Mouse (Mus musculus): ENCODE measurements at regions not wholly inside any gene's neighbourhood (a gene's known extent, or its start where the extent isn't known, plus 50 kb on each side); places are given as distances from the start of the nearest gene placed in this dataset.
"Not testable (repeated sequence)": the region's sequence is repeated elsewhere in the genome, so short reads cannot be mapped to it uniquely, and the experiment has no call there.

GRCm38 (mm10) chr19:3158149-3158548 is 124.6 kb upstream of the Mrpl21 start:
- not testable (repeated sequence) for H3K9ac ChIP-seq (ENCODE audit: insufficient read depth, low read depth, low read length, poor library complexity, severe bottlenecking)

GRCm38 (mm10) chr19:3159346-3159745 is 123.4 kb upstream of the Mrpl21 start:
- Histone ChIP-seq H3K9ac (ENCODE audit: insufficient read depth, low read depth, low read length, poor library complexity, severe bottlenecking) (no peak overlapping the region), H3K36me3 (ENCODE audit: control insufficient read depth, insufficient read depth, low read length, poor library complexity, severe bottlenecking) (no peaks in the 10 kb centered on the region), H3K9me3 (ENCODE audit: control insufficient read depth, insufficient read depth, low read depth, low read length) (no peaks in the 10 kb centered on the region), H3K4me1 (ENCODE audit: control insufficient read depth in 2 of 2, insufficient read depth in 2 of 2, low read length in 2 of 2, poor library complexity in 1 of 2) (no peaks in the 10 kb centered on the region), H3K27ac (ENCODE audit: insufficient read depth, low read depth, low read length, poor library complexity, severe bottlenecking) (no peak overlapping the region), H3K4me3 (ENCODE audit: insufficient read depth in 1 of 2, low read depth in 1 of 2, low read length in 2 of 2, poor library complexity in 1 of 2, severe bottlenecking in 1 of 2) (no peak overlapping the region)
- no peak for DNase-seq (ENCODE audit: low read depth, low spot score)
- TF ChIP-seq ZNF384 (IDR thresholded peaks at IDR 0.05; ENCODE audit: low read depth, low read length): no peak
- no peak for TF ChIP-seq MAFK (IDR thresholded peaks at IDR 0.05; ENCODE audit: insufficient read depth, low read depth, low read length)
- TF ChIP-seq ZC3H11A (IDR thresholded peaks at IDR 0.05; ENCODE audit: borderline replicate concordance, low read depth, low read length): no peak
- no peak for TF ChIP-seq HCFC1 (IDR thresholded peaks at IDR 0.05; ENCODE audit: borderline replicate concordance, insufficient read depth, low read length)
- no peak for TF ChIP-seq CHD2 (IDR thresholded peaks at IDR 0.05; ENCODE audit: low read depth, low read length)
- in situ Hi-C loops (cut with MboI; ENCODE audit: low sequenced_read_pairs in 2 of 2, unreplicated experiment in 2 of 2): no loop called here

More at GRCm38 (mm10) chr19:3158149-3158548, 124.6 kb upstream of the Mrpl21 start:
- H3K4me1 ChIP-seq (ENCODE audit: control insufficient read depth in 2 of 2, insufficient read depth in 2 of 2, low read length in 2 of 2, poor library complexity in 1 of 2); DNase-seq (ENCODE audit: low read depth, low spot score); H3K9me3 ChIP-seq (ENCODE audit: control insufficient read depth, insufficient read depth, low read depth, low read length); H3K27ac ChIP-seq (ENCODE audit: insufficient read depth, low read depth, low read length, poor library complexity, severe bottlenecking); H3K36me3 ChIP-seq (ENCODE audit: control insufficient read depth, insufficient read depth, low read length, poor library complexity, severe bottlenecking); in situ Hi-C loops (cut with MboI; ENCODE audit: low sequenced_read_pairs in 2 of 2, unreplicated experiment in 2 of 2); H3K4me3 ChIP-seq (ENCODE audit: insufficient read depth in 1 of 2, low read depth in 1 of 2, low read length in 2 of 2, poor library complexity in 1 of 2, severe bottlenecking in 1 of 2): not testable (repeated sequence)

GRCm38 (mm10) chr19:3167683-3168082 is 115.0 kb upstream of the Mrpl21 start:
- Histone ChIP-seq H3K4me1 (ENCODE audit: control insufficient read depth in 2 of 2, insufficient read depth in 2 of 2, low read length in 2 of 2, poor library complexity in 1 of 2) (no peaks in the 10 kb centered on the region), H3K36me3 (ENCODE audit: control insufficient read depth, insufficient read depth, low read length, poor library complexity, severe bottlenecking) (no peaks in the 10 kb centered on the region), H3K9me3 (ENCODE audit: control insufficient read depth, insufficient read depth, low read depth, low read length) (no peaks in the 10 kb centered on the region), H3K4me3 (ENCODE audit: insufficient read depth in 1 of 2, low read depth in 1 of 2, low read length in 2 of 2, poor library complexity in 1 of 2, severe bottlenecking in 1 of 2) (no peak overlapping the region), H3K27ac (ENCODE audit: insufficient read depth, low read depth, low read length, poor library complexity, severe bottlenecking) (no peak overlapping the region), H3K9ac (ENCODE audit: insufficient read depth, low read depth, low read length, poor library complexity, severe bottlenecking) (no peak overlapping the region)
- peak; percentile 26 for DNase-seq (ENCODE audit: low read depth, low spot score)
- no peak for TF ChIP-seq MAFK (IDR thresholded peaks at IDR 0.05; ENCODE audit: insufficient read depth, low read depth, low read length)
- no peak for TF ChIP-seq ZNF384 (IDR thresholded peaks at IDR 0.05; ENCODE audit: low read depth, low read length)
- no peak for TF ChIP-seq HCFC1 (IDR thresholded peaks at IDR 0.05; ENCODE audit: borderline replicate concordance, insufficient read depth, low read length)
- no peak for TF ChIP-seq CHD2 (IDR thresholded peaks at IDR 0.05; ENCODE audit: low read depth, low read length)
- TF ChIP-seq ZC3H11A (IDR thresholded peaks at IDR 0.05; ENCODE audit: borderline replicate concordance, low read depth, low read length): no peak
- in situ Hi-C loops (cut with MboI; ENCODE audit: low sequenced_read_pairs in 2 of 2, unreplicated experiment in 2 of 2): no loop called here

- Histone ChIP-seq H3K27ac (ENCODE audit: insufficient read depth, low read depth, low read length, poor library complexity, severe bottlenecking) (no peak overlapping the region), H3K4me1 (ENCODE audit: control insufficient read depth in 2 of 2, insufficient read depth in 2 of 2, low read length in 2 of 2, poor library complexity in 1 of 2) (no peaks in the 10 kb centered on the region), H3K4me3 (ENCODE audit: insufficient read depth in 1 of 2, low read depth in 1 of 2, low read length in 2 of 2, poor library complexity in 1 of 2, severe bottlenecking in 1 of 2) (no peak overlapping the region), H3K36me3 (ENCODE audit: control insufficient read depth, insufficient read depth, low read length, poor library complexity, severe bottlenecking) (no peaks in the 10 kb centered on the region), H3K9ac (ENCODE audit: insufficient read depth, low read depth, low read length, poor library complexity, severe bottlenecking) (no peak overlapping the region), H3K9me3 (ENCODE audit: control insufficient read depth, insufficient read depth, low read depth, low read length) (no peaks in the 10 kb centered on the region)
- in situ Hi-C loops (cut with MboI; ENCODE audit: low sequenced_read_pairs in 2 of 2, unreplicated experiment in 2 of 2): no loop called here
- no peak for DNase-seq (ENCODE audit: low read depth, low spot score)
- no peak for TF ChIP-seq ZNF384 (IDR thresholded peaks at IDR 0.05; ENCODE audit: low read depth, low read length)
- TF ChIP-seq MAFK (IDR thresholded peaks at IDR 0.05; ENCODE audit: insufficient read depth, low read depth, low read length): no peak
- TF ChIP-seq HCFC1 (IDR thresholded peaks at IDR 0.05; ENCODE audit: borderline replicate concordance, insufficient read depth, low read length): no peak
- TF ChIP-seq CHD2 (IDR thresholded peaks at IDR 0.05; ENCODE audit: low read depth, low read length): no peak
- no peak for TF ChIP-seq ZC3H11A (IDR thresholded peaks at IDR 0.05; ENCODE audit: borderline replicate concordance, low read depth, low read length)
Measured at GRCm38 (mm10) chr19:3182625-3183024, 100.1 kb upstream of the Mrpl21 start.

GRCm38 (mm10) chr19:3192644-3193043 is 90.1 kb upstream of the Mrpl21 start:
- H3K4me3 ChIP-seq (ENCODE audit: insufficient read depth in 1 of 2, low read depth in 1 of 2, low read length in 2 of 2, poor library complexity in 1 of 2, severe bottlenecking in 1 of 2): no peak overlapping the region
- TF ChIP-seq CHD2 (IDR thresholded peaks at IDR 0.05; ENCODE audit: low read depth, low read length) (no peak), ZNF384 (IDR thresholded peaks at IDR 0.05; ENCODE audit: low read depth, low read length) (no peak), HCFC1 (IDR thresholded peaks at IDR 0.05; ENCODE audit: borderline replicate concordance, insufficient read depth, low read length) (no peak), MAFK (IDR thresholded peaks at IDR 0.05; ENCODE audit: insufficient read depth, low read depth, low read length) (no peak), ZC3H11A (IDR thresholded peaks at IDR 0.05; ENCODE audit: borderline replicate concordance, low read depth, low read length) (no peak)

GRCm38 (mm10) chr19:3204504-3204903 is 78.2 kb upstream of the Mrpl21 start:
- H3K9ac ChIP-seq (ENCODE audit: insufficient read depth, low read depth, low read length, poor library complexity, severe bottlenecking); H3K4me1 ChIP-seq (ENCODE audit: control insufficient read depth in 2 of 2, insufficient read depth in 2 of 2, low read length in 2 of 2, poor library complexity in 1 of 2); in situ Hi-C loops (cut with MboI; ENCODE audit: low sequenced_read_pairs in 2 of 2, unreplicated experiment in 2 of 2); H3K36me3 ChIP-seq (ENCODE audit: control insufficient read depth, insufficient read depth, low read length, poor library complexity, severe bottlenecking); H3K27ac ChIP-seq (ENCODE audit: insufficient read depth, low read depth, low read length, poor library complexity, severe bottlenecking); H3K9me3 ChIP-seq (ENCODE audit: control insufficient read depth, insufficient read depth, low read depth, low read length); H3K4me3 ChIP-seq (ENCODE audit: insufficient read depth in 1 of 2, low read depth in 1 of 2, low read length in 2 of 2, poor library complexity in 1 of 2, severe bottlenecking in 1 of 2): not testable (repeated sequence)
- peak; percentile 42 for DNase-seq (ENCODE audit: low read depth, low spot score)

More at GRCm38 (mm10) chr19:3192644-3193043, 90.1 kb upstream of the Mrpl21 start:
- DNase-seq (ENCODE audit: low read depth, low spot score): no peak
- no peaks in the 10 kb centered on the region for H3K4me1 ChIP-seq (ENCODE audit: control insufficient read depth in 2 of 2, insufficient read depth in 2 of 2, low read length in 2 of 2, poor library complexity in 1 of 2)
- no peak overlapping the region for H3K9ac ChIP-seq (ENCODE audit: insufficient read depth, low read depth, low read length, poor library complexity, severe bottlenecking)
- H3K36me3 ChIP-seq (ENCODE audit: control insufficient read depth, insufficient read depth, low read length, poor library complexity, severe bottlenecking): no peaks in the 10 kb centered on the region
- H3K9me3 ChIP-seq (ENCODE audit: control insufficient read depth, insufficient read depth, low read depth, low read length): no peaks in the 10 kb centered on the region
- H3K27ac ChIP-seq (ENCODE audit: insufficient read depth, low read depth, low read length, poor library complexity, severe bottlenecking): no peak overlapping the region
- in situ Hi-C loops (cut with MboI; ENCODE audit: low sequenced_read_pairs in 2 of 2, unreplicated experiment in 2 of 2): no loop called here

- H3K9me3 ChIP-seq (ENCODE audit: control insufficient read depth, insufficient read depth, low read depth, low read length); H3K27ac ChIP-seq (ENCODE audit: insufficient read depth, low read depth, low read length, poor library complexity, severe bottlenecking); H3K36me3 ChIP-seq (ENCODE audit: control insufficient read depth, insufficient read depth, low read length, poor library complexity, severe bottlenecking); H3K4me1 ChIP-seq (ENCODE audit: control insufficient read depth in 2 of 2, insufficient read depth in 2 of 2, low read length in 2 of 2, poor library complexity in 1 of 2); DNase-seq (ENCODE audit: low read depth, low spot score); in situ Hi-C loops (cut with MboI; ENCODE audit: low sequenced_read_pairs in 2 of 2, unreplicated experiment in 2 of 2): not testable (repeated sequence)
- peak overlapping the region; percentile 73 for H3K9ac ChIP-seq (ENCODE audit: insufficient read depth, low read depth, low read length, poor library complexity, severe bottlenecking)
- H3K4me3 ChIP-seq (ENCODE audit: insufficient read depth in 1 of 2, low read depth in 1 of 2, low read length in 2 of 2, poor library complexity in 1 of 2, severe bottlenecking in 1 of 2): peak overlapping the region in 1 of 2 experiments; percentile 69; a peak in 2 of 4 replicates
Measured at GRCm38 (mm10) chr19:3205406-3205805, 77.3 kb upstream of the Mrpl21 start.

All from ES-E14 (cell line).